Mouse (Mus musculus) myocyte (in vitro differentiated cells): ENCODE data around the gene Xrcc1.

Experiments used
- CEBPB ChIP-seq: IDR thresholded peaks from 2 replicates; pipeline ENCODE4 v1.6.1; 2011; ENCODE audit warnings: mild to moderate bottlenecking, moderate library complexity; ENCODE audit not compliant: poor library complexity, insufficient read depth, severe bottlenecking
- POLR2A ChIP-seq: IDR thresholded peaks from one replicate; pipeline ENCODE4 v1.6.1; 2011; ENCODE audit warnings: low read depth, mild to moderate bottlenecking, control low read depth, moderate library complexity; ENCODE audit not compliant: insufficient read length
- REST ChIP-seq: IDR thresholded peaks from one replicate; pipeline ENCODE4 v1.6.1; 2011; ENCODE audit warnings: mild to moderate bottlenecking, control low read depth, moderate library complexity; ENCODE audit not compliant: insufficient read depth, insufficient read length
- SRF ChIP-seq: IDR thresholded peaks from one replicate; pipeline ENCODE4 v1.6.1; 2011; ENCODE audit warnings: low read depth; ENCODE audit not compliant: control insufficient read depth, insufficient read length

- TF ChIP-seq CEBPB (no peak), POLR2A (no peak), REST (no peak), SRF (no peak)
These were observed 21.1 kb upstream of the Xrcc1 start for GRCm38 (mm10) chr7:24524978-24525377.
